Mouse (Mus musculus) stomach, adult 2 months (tissue): Measurements from ENCODE around the gene Mrps18a. TPM values are rescaled to one million over a fixed set of nuclear protein-coding genes. Genes with fewer than 3 reads are reported as not detected.

Experiments used
- polyA plus RNA-seq: library from polyadenylated mRNA; depleted of rRNA; stranded (reverse); fragments of >200 nt; gene quantifications from 2 replicates; pipeline ENCODE4 v1.2.3, GENCODE M21; 2012; rRNA removed

The Mrps18a gene
- 13.2 and 14.9 TPM in 2 replicates for polyA plus RNA-seq

GRCm38 (mm10) chr17:46110402-46111289 is at the start of gene Mrps18a:
Mrps18a (plus strand) TSS chr17:46110986.

DNA sequence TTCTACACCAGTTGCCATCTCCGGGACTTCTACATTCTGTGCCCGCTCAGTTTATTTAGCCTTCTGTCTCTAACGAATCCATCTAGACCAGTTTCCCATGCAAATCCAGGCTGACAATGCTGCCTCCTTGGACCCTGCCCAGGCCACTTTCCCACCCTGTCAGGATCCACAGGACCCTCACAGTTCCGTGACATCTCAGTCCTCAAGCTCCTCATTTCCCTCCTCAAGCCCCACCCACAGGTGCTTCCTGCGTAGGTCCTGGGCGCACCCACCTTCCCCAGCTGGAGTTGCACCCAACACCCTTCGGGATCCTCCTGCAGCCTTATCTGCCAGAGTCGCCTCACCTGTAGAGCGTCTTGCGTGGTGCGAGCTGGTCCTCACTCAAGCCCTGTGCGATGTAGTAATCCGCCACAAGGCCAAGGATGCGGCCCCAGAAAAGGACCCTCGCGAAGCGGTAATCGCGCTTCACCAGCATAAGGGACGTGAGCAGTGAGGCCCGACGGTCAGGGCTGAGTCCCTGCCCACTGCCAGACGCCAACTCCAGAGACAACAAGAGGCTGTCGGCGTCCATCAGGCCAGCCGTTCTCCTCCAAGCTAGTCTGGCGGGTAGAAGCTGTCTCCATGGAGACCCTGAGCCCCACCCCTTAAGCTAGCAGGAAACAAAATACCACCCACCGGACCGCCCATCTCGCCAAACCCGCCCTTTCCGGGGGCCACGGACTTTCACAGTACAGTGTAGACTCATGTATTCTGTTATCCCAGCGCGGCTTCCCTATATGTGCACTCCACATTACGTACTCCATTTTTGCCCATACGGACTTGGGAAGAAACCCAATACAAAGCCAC is 33.0 kb downstream of the Mrps18a start, which contains the start of gene Rsph9:
TSS of gene Rsph9 (minus strand) at position 639 of the 846 bp plus-strand sequence.

GRCm38 (mm10) chr17:46152847-46153782 is 42.3 kb downstream of the Mrps18a start, which contains the start of gene Mad2l1bp:
Mad2l1bp (minus strand) TSS chr17:46153553.

DNA sequence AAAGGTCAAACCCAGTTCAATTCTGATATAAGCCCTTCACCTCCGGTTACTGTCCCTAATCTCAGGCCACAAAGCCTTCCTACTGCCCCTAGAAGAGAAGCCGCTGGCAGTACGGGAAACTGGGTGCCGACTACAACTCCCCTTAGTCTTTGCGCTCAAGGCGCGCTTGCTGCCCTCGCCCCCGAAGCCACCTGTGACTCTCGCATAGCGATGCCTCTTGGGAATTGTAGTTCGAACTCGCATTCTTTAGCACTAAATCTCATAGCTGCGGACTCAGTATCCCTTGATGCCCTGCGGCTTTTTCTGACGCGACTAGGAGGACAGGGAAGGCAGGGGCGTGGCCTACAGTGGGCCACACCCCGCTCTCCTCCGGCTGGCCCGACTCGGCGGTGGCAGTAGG is 49.9 kb downstream of the Mrps18a start, which contains the start of gene Gtpbp2:
TSS of gene Gtpbp2 (plus strand) at position 347 of the 400 bp plus-strand sequence.

Other genes starting within 250 kb of the Mrps18a start
- 63.8 and 87.0 TPM in 2 replicates for gene Vegfa, start 78.6 kb upstream of the Mrps18a start, polyA plus RNA-seq
- gene Rsph9, start 33.2 kb downstream of the Mrps18a start, polyA plus RNA-seq = 5.3 and 7.2 TPM in 2 replicates
- gene Mad2l1bp, start 42.6 kb downstream of the Mrps18a start, polyA plus RNA-seq = 8.1 and 10.0 TPM in 2 replicates
- gene Gtpbp2, start 50.0 kb downstream of the Mrps18a start, polyA plus RNA-seq = 55.4 and 62.2 TPM in 2 replicates
- gene Polh, start 91.7 kb downstream of the Mrps18a start, polyA plus RNA-seq = 1.1 and 1.2 TPM in 2 replicates
- 4.7 and 5.9 TPM in 2 replicates for gene Xpo5, start 91.8 kb downstream of the Mrps18a start, polyA plus RNA-seq
- gene Polr1c, start 137.1 kb downstream of the Mrps18a start, polyA plus RNA-seq = 15.7 and 21.4 TPM in 2 replicates
- 209 and 224 TPM in 2 replicates for gene Yipf3, start 137.1 kb downstream of the Mrps18a start, polyA plus RNA-seq
- gene Lrrc73, start 142.5 kb downstream of the Mrps18a start, polyA plus RNA-seq = 2.5 and 3.8 TPM in 2 replicates
- gene Tjap1, start 172.0 kb downstream of the Mrps18a start, polyA plus RNA-seq = 24.8 and 27.8 TPM in 2 replicates
- 8.6 and 10.5 TPM in 2 replicates for gene Dlk2, start 186.4 kb downstream of the Mrps18a start, polyA plus RNA-seq
- gene Abcc10, start 217.4 kb downstream of the Mrps18a start, polyA plus RNA-seq = 15.6 and 18.3 TPM in 2 replicates